Mouse (Mus musculus): ENCODE measurements around the gene Katnal1. TPM values are rescaled to one million over a fixed set of nuclear protein-coding genes. Genes with fewer than 3 reads are reported as not detected.

The Katnal1 gene
- polyA plus RNA-seq, 1 experiment from 2014 or later = 31.1 TPM

DNA sequence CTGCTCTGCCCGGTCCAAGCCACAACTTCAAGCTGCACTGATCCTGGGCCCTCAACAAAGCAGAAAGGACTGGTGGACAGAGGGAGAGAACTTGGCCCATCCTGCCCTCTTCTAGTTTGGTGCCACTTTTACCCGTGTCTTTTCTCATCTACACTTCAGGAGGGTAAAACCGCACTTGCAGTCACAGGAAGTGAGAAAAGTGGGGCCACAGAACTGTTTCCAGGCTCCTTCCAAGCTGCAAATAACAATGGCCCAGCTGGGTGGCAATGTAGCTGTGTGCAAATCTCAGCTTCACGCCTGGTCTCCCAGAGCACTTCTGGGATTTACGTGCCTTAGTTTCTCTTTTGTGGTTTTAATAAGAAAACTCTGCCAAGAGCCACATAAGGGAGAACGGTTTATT lies 61.4 kb downstream of the Katnal1 start:
- WGBS = 79% methylated on average over 6 of the region's 6 CpGs
- no peak overlapping the region for H3K4me3 ChIP-seq (ENCODE audit: low read depth, low read length)
- no peak overlapping the region for H3K4me2 ChIP-seq
- no peak overlapping the region for H3K9ac ChIP-seq (ENCODE audit: low read length)
- no peaks in the 10 kb centered on the region for H3K9me3 ChIP-seq (ENCODE audit: control insufficient read depth, low read length)
- ATAC-seq (ENCODE audit: low FRiP score) (no peak), DNase-seq (ENCODE audit: low spot score, missing footprints) (no peak)
- no peaks in the 10 kb centered on the region for H3K4me1 ChIP-seq (ENCODE audit: control insufficient read depth, insufficient read depth, low read length)
- H3K36me3 ChIP-seq (ENCODE audit: control insufficient read depth, insufficient read depth, low read length) = no peaks in the 10 kb centered on the region
- H3K27ac ChIP-seq (ENCODE audit: low read depth, low read length) = no peak overlapping the region
- no peaks in the 10 kb centered on the region for H3K27me3 ChIP-seq (ENCODE audit: control insufficient read depth, insufficient read depth, low read length)

DNA sequence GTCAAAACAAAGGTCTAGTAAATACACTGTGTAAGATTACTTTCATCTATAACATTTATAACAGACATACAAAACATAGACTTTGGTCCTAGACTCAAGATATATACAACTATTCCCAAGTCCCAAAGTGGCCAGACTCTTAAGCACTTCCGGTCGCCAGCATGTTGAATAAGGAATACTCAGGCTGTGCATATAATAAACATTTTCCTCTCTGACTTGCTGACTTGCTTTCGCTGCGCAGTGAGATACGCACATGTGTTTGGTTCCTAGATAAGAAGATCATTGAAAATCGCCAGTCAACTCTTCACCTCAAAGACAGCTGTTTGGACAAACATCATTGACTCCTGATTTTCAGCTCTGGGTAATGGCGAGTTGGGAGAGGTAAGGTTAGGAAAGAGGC lies 61.9 kb downstream of the Katnal1 start:
- no peaks in the 10 kb centered on the region for H3K9me3 ChIP-seq (ENCODE audit: control insufficient read depth, low read length)
- WGBS = 90% methylated on average over 7 of the region's 7 CpGs
- no peak for ATAC-seq (ENCODE audit: low FRiP score)

DNA sequence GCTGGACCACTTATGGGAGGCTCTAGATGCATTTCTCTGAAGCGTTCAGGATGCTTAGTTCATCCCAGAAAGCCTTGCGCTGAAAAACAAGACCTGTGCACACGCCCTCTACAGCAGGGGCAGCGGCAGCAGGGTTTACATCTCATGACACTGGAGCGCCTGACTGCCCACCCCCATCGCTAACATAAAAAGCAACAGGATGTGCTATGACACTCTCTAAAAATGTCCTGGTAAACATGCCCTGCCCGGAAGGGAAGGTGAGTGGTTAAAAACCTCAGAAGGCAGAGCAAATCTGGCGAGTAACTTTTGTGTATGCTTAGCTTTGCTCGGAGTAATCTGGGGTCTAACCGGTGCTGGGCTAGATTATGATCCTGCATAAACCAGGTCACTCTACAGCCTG lies 62.5 kb downstream of the Katnal1 start:
- Histone ChIP-seq H3K4me2 (no peak overlapping the region), H3K27ac (ENCODE audit: low read depth, low read length) (no peak overlapping the region), H3K36me3 (ENCODE audit: control insufficient read depth, insufficient read depth, low read length) (no peaks in the 10 kb centered on the region), H3K27me3 (ENCODE audit: control insufficient read depth, insufficient read depth, low read length) (no peaks in the 10 kb centered on the region), H3K4me1 (ENCODE audit: control insufficient read depth, insufficient read depth, low read length) (no peaks in the 10 kb centered on the region), H3K9ac (ENCODE audit: low read length) (no peak overlapping the region), H3K4me3 (ENCODE audit: low read depth, low read length) (no peak overlapping the region), H3K9me3 (ENCODE audit: control insufficient read depth, low read length) (no peaks in the 10 kb centered on the region)
- no peak for DNase-seq (ENCODE audit: low spot score, missing footprints)
- 88% methylated on average over 10 of the region's 10 CpGs for WGBS
- no peak for ATAC-seq (ENCODE audit: low FRiP score)

More for the DNA sequence above, 61.9 kb downstream of the Katnal1 start:
- no peak overlapping the region for H3K27ac ChIP-seq (ENCODE audit: low read depth, low read length)
- H3K27me3 ChIP-seq (ENCODE audit: control insufficient read depth, insufficient read depth, low read length) = no peaks in the 10 kb centered on the region
- H3K9ac ChIP-seq (ENCODE audit: low read length) = no peak overlapping the region
- H3K36me3 ChIP-seq (ENCODE audit: control insufficient read depth, insufficient read depth, low read length) = no peaks in the 10 kb centered on the region
- H3K4me3 ChIP-seq (ENCODE audit: low read depth, low read length) = no peak overlapping the region
- H3K4me1 ChIP-seq (ENCODE audit: control insufficient read depth, insufficient read depth, low read length) = no peaks in the 10 kb centered on the region
- no peak overlapping the region for H3K4me2 ChIP-seq
- DNase-seq (ENCODE audit: low spot score, missing footprints) = no peak

DNA sequence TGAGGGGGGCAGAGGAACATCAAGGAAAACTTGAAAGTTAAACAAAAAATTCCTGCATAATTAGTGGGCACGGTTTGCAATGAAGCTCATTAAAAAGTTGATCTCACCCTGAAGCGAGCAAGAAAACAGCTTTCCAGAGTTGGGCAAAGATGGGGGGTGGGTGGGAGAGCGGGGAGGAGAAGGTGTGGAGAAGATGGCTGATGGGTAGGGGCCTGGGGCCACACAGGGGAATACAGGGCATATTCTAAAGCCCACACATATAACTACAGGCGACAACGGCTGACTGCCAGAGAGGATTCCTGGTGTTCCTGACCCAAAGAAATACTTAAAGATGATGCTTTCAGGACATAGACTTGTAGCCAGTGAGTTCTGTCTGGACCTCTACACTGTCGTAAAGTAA lies 65.7 kb downstream of the Katnal1 start:
- no peak overlapping the region for H3K27ac ChIP-seq (ENCODE audit: low read depth, low read length)
- no peaks in the 10 kb centered on the region for H3K9me3 ChIP-seq (ENCODE audit: control insufficient read depth, low read length)
- 73% methylated on average over 6 of the region's 6 CpGs for WGBS
- no peak overlapping the region for H3K4me2 ChIP-seq
- ATAC-seq (ENCODE audit: low FRiP score) (no peak), DNase-seq (ENCODE audit: low spot score, missing footprints) (no peak)
- no peak overlapping the region for H3K4me3 ChIP-seq (ENCODE audit: low read depth, low read length)
- H3K4me1 ChIP-seq (ENCODE audit: control insufficient read depth, insufficient read depth, low read length) = no peaks in the 10 kb centered on the region
- no peaks in the 10 kb centered on the region for H3K36me3 ChIP-seq (ENCODE audit: control insufficient read depth, insufficient read depth, low read length)
- no peak overlapping the region for H3K9ac ChIP-seq (ENCODE audit: low read length)
- H3K27me3 ChIP-seq (ENCODE audit: control insufficient read depth, insufficient read depth, low read length) = no peaks in the 10 kb centered on the region

DNA sequence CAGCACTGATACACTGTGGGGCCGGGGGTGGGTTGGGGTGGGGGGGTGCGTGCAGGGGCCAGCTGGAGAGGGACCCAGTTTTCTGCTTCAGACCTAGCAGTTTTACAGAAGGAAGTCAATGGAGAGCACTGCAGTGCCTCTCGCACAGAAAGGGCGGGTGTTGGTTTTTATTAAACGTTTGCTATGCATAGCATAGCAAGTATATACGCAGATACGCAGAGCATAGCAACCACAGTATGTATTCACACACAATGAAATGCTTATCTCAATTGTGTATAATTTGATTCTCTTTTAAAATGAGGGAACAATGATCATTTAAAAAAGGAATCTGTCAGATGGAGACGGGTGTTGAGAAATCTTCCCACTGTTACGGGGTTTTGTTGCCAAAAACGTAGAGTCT lies 66.3 kb downstream of the Katnal1 start:
- ATAC-seq (ENCODE audit: low FRiP score) (no peak), DNase-seq (ENCODE audit: low spot score, missing footprints) (peak; percentile 67)
- 79% methylated on average over 10 of the region's 10 CpGs for WGBS
- H3K36me3 ChIP-seq (ENCODE audit: control insufficient read depth, insufficient read depth, low read length) = no peaks in the 10 kb centered on the region
- no peaks in the 10 kb centered on the region for H3K4me1 ChIP-seq (ENCODE audit: control insufficient read depth, insufficient read depth, low read length)
- H3K4me3 ChIP-seq (ENCODE audit: low read depth, low read length) = no peak overlapping the region
- H3K27ac ChIP-seq (ENCODE audit: low read depth, low read length) = no peak overlapping the region
- no peaks in the 10 kb centered on the region for H3K27me3 ChIP-seq (ENCODE audit: control insufficient read depth, insufficient read depth, low read length)
- no peak overlapping the region for H3K4me2 ChIP-seq
- H3K9ac ChIP-seq (ENCODE audit: low read length) = no peak overlapping the region
- H3K9me3 ChIP-seq (ENCODE audit: control insufficient read depth, low read length) = no peaks in the 10 kb centered on the region

DNA sequence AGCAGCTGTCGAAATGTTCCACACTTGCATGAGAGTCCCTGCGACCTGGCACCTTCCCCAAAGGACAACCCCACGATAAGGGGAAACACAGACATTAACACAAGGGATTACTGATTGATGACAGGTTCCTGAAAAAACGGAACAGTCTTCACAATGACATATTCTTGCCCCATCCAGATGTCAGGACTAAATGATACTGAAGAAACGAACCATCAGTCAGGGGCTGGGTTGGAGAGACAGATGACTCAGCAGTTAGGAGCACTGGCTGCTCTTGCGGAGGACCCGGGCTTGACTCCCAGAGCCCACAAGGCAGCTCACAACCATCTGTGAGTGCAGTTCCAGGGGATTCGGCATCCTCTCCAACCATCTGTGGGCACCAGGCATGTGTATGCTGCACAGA lies 67.0 kb downstream of the Katnal1 start:
- no peak overlapping the region for H3K27ac ChIP-seq (ENCODE audit: low read depth, low read length)
- no peak overlapping the region for H3K9ac ChIP-seq (ENCODE audit: low read length)
- DNase-seq (ENCODE audit: low spot score, missing footprints) (no peak), ATAC-seq (ENCODE audit: low FRiP score) (no peak)
- H3K4me3 ChIP-seq (ENCODE audit: low read depth, low read length) = no peak overlapping the region
- no peaks in the 10 kb centered on the region for H3K36me3 ChIP-seq (ENCODE audit: control insufficient read depth, insufficient read depth, low read length)
- no peaks in the 10 kb centered on the region for H3K4me1 ChIP-seq (ENCODE audit: control insufficient read depth, insufficient read depth, low read length)
- H3K27me3 ChIP-seq (ENCODE audit: control insufficient read depth, insufficient read depth, low read length) = no peaks in the 10 kb centered on the region
- H3K4me2 ChIP-seq = no peak overlapping the region
- 77% methylated on average over 8 of the region's 8 CpGs for WGBS
- no peaks in the 10 kb centered on the region for H3K9me3 ChIP-seq (ENCODE audit: control insufficient read depth, low read length)

DNA sequence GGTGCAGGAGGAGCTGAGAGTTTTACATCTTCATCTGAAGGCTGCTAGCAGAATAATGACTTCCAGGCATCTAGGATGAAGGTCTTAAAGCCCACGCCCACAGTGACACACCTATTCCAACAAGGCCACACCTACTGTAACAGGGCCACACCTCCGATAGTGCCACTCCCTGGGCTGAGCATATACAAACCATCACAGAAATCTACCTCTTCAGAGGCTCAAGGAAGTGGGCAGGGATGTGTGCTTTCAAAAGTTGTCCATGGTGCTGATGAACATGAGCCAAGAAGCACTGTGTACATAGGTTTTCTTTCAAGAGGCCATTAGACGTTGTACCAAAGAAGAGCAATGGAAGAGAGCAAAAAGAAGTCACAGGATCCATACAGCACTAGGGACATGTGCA lies 71.6 kb downstream of the Katnal1 start:
- ATAC-seq (ENCODE audit: low FRiP score) (no peak), DNase-seq (ENCODE audit: low spot score, missing footprints) (no peak)
- WGBS = 85% methylated on average over 3 of the region's 3 CpGs

DNA sequence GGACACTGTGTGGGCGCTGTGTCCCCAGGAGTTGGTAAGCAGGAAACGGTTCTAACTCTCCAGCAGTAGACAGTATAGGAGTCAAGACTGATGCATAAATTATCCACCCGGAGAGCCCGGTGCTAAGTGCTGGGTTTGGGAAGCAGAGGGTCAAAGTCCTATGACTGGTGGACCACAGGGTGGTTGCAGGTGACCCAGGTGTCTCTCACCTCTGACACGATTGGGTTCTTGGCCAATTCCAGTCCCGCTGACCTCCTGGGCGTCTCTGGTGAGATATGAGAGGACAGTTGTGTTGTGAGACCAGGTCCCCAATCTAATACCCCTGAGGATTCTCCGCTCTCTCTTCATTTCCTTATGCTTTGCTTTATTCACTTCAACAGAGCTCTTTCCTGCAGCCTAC lies 74.1 kb downstream of the Katnal1 start:
- no peaks in the 10 kb centered on the region for H3K36me3 ChIP-seq (ENCODE audit: control insufficient read depth, insufficient read depth, low read length)
- ATAC-seq (ENCODE audit: low FRiP score) = no peak
- H3K27ac ChIP-seq (ENCODE audit: low read depth, low read length) = no peak overlapping the region
- H3K4me1 ChIP-seq (ENCODE audit: control insufficient read depth, insufficient read depth, low read length) = no peaks in the 10 kb centered on the region
- H3K9me3 ChIP-seq (ENCODE audit: control insufficient read depth, low read length) = no peaks in the 10 kb centered on the region
- no peak overlapping the region for H3K4me3 ChIP-seq (ENCODE audit: low read depth, low read length)
- no peak overlapping the region for H3K9ac ChIP-seq (ENCODE audit: low read length)
- H3K27me3 ChIP-seq (ENCODE audit: control insufficient read depth, insufficient read depth, low read length) = no peaks in the 10 kb centered on the region
- no peak for DNase-seq (ENCODE audit: low spot score, missing footprints)
- 89% methylated on average over 8 of the region's 8 CpGs for WGBS
- no peak overlapping the region for H3K4me2 ChIP-seq

More for the DNA sequence above, 71.6 kb downstream of the Katnal1 start:
- H3K36me3 ChIP-seq (ENCODE audit: control insufficient read depth, insufficient read depth, low read length) = no peaks in the 10 kb centered on the region
- H3K9ac ChIP-seq (ENCODE audit: low read length) = no peak overlapping the region
- H3K9me3 ChIP-seq (ENCODE audit: control insufficient read depth, low read length) = no peaks in the 10 kb centered on the region
- H3K4me2 ChIP-seq = no peak overlapping the region
- H3K4me1 ChIP-seq (ENCODE audit: control insufficient read depth, insufficient read depth, low read length) = no peaks in the 10 kb centered on the region
- no peak overlapping the region for H3K27ac ChIP-seq (ENCODE audit: low read depth, low read length)
- no peak overlapping the region for H3K4me3 ChIP-seq (ENCODE audit: low read depth, low read length)
- no peaks in the 10 kb centered on the region for H3K27me3 ChIP-seq (ENCODE audit: control insufficient read depth, insufficient read depth, low read length)

DNA sequence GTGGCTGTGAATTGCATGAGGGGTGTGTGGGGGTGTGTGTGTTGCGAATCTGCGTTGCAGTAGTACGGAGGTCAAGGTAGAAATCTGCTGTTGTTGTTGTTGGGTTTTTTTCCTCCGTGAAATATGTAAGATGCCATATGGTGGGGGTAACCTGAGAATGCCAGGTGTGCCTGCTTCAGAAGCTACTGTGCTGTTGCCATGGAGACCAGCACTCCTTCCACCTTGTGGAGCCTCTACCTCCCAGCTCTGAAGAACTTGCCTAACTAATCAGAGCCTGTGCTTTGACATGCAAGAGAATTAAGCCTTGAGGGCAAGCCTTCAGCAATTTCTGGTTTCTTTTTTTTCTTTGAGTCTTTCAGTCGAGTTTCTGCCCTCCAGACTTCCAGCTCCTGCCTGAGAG lies 75.0 kb downstream of the Katnal1 start:
- no peak for ATAC-seq (ENCODE audit: low FRiP score)
- no peaks in the 10 kb centered on the region for H3K9me3 ChIP-seq (ENCODE audit: control insufficient read depth, low read length)
- no peak for DNase-seq (ENCODE audit: low spot score, missing footprints)
- H3K4me2 ChIP-seq = no peak overlapping the region
- 47% methylated on average over 5 of the region's 5 CpGs for WGBS
- H3K4me1 ChIP-seq (ENCODE audit: control insufficient read depth, insufficient read depth, low read length) = no peaks in the 10 kb centered on the region
- H3K4me3 ChIP-seq (ENCODE audit: low read depth, low read length) = no peak overlapping the region
- H3K9ac ChIP-seq (ENCODE audit: low read length) = no peak overlapping the region
- H3K27me3 ChIP-seq (ENCODE audit: control insufficient read depth, insufficient read depth, low read length) = no peaks in the 10 kb centered on the region
- H3K36me3 ChIP-seq (ENCODE audit: control insufficient read depth, insufficient read depth, low read length) = no peaks in the 10 kb centered on the region
- no peak overlapping the region for H3K27ac ChIP-seq (ENCODE audit: low read depth, low read length)

DNA sequence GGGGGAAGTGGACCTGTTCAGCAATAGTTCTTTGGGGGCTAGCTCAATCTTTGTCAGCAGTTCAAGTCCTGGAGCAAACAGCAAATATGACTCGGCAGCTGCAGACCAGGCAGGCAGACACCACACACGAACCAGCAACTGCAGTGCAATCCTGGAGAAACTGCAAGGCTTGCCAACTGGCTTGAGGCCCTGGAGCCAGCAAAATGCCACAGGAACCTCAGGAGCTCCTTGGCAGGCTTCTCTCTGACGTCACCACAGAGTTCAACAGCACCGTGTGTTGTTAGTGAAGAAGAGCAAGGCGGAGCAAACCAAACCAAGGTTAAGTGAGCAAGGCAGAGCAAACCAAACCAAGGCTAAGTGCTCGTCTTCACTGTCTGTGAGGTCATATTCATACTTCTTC lies 79.6 kb downstream of the Katnal1 start:
- H3K4me3 ChIP-seq (ENCODE audit: low read depth, low read length) = no peak overlapping the region
- no peaks in the 10 kb centered on the region for H3K4me1 ChIP-seq (ENCODE audit: control insufficient read depth, insufficient read depth, low read length)
- no peaks in the 10 kb centered on the region for H3K9me3 ChIP-seq (ENCODE audit: control insufficient read depth, low read length)
- no peaks in the 10 kb centered on the region for H3K27me3 ChIP-seq (ENCODE audit: control insufficient read depth, insufficient read depth, low read length)
- no peaks in the 10 kb centered on the region for H3K36me3 ChIP-seq (ENCODE audit: control insufficient read depth, insufficient read depth, low read length)
- 89% methylated on average over 6 of the region's 6 CpGs for WGBS
- no peak overlapping the region for H3K27ac ChIP-seq (ENCODE audit: low read depth, low read length)
- no peak overlapping the region for H3K9ac ChIP-seq (ENCODE audit: low read length)
- DNase-seq (ENCODE audit: low spot score, missing footprints) = no peak
- ATAC-seq (ENCODE audit: low FRiP score) = no peak
- H3K4me2 ChIP-seq = no peak overlapping the region
